Mouse (Mus musculus): ENCODE measurements at regions not wholly inside any gene's neighbourhood (a gene's known extent, or its start where the extent isn't known, plus 50 kb on each side); places are given as distances from the start of the nearest gene placed in this dataset.

- DNase-seq, result no peak
Measured at GRCm38 (mm10) chr13:46123446-46123845, 150.1 kb upstream of the Stmnd1 start.

GRCm38 (mm10) chr13:46116576-46116975 lies 151.8 kb upstream of the Atxn1 start:
- DNase-seq, result no peak

GRCm38 (mm10) chr13:46104971-46105370 lies 140.2 kb upstream of the Atxn1 start:
- DNase-seq, result no peak

GRCm38 (mm10) chr13:46098621-46099020 lies 133.8 kb upstream of the Atxn1 start:
- DNase-seq, result no peak

- DNase-seq, result no peak
Measured at GRCm38 (mm10) chr13:46098131-46098530, 133.3 kb upstream of the Atxn1 start.

- DNase-seq, result no peak
Measured at GRCm38 (mm10) chr13:46096968-46097367, 132.2 kb upstream of the Atxn1 start.

GRCm38 (mm10) chr13:46096416-46096815 lies 131.6 kb upstream of the Atxn1 start:
- DNase-seq, result no peak

GRCm38 (mm10) chr13:46092787-46093186 lies 128.0 kb upstream of the Atxn1 start:
- no peak for DNase-seq

- no peak for DNase-seq
Measured at GRCm38 (mm10) chr13:46091109-46091508, 126.3 kb upstream of the Atxn1 start.

- no peak for DNase-seq
Measured at GRCm38 (mm10) chr13:46088237-46088636, 123.4 kb upstream of the Atxn1 start.

- DNase-seq, result no peak
Measured at GRCm38 (mm10) chr13:46087663-46088062, 122.9 kb upstream of the Atxn1 start.

- no peak for DNase-seq
Measured at GRCm38 (mm10) chr13:46076879-46077278, 112.1 kb upstream of the Atxn1 start.

GRCm38 (mm10) chr13:46071670-46072069 lies 106.9 kb upstream of the Atxn1 start:
- no peak for DNase-seq

GRCm38 (mm10) chr13:46069571-46069970 lies 104.8 kb upstream of the Atxn1 start:
- no peak for DNase-seq

GRCm38 (mm10) chr13:46062758-46063157 lies 98.0 kb upstream of the Atxn1 start:
- no peak for DNase-seq

- DNase-seq, result no peak
Measured at GRCm38 (mm10) chr13:46059870-46060269, 95.1 kb upstream of the Atxn1 start.

- peak; percentile 26 for DNase-seq
Measured at GRCm38 (mm10) chr13:46058862-46059261, 94.1 kb upstream of the Atxn1 start.

- DNase-seq, result no peak
Measured at GRCm38 (mm10) chr13:46058341-46058740, 93.5 kb upstream of the Atxn1 start.

- DNase-seq, result no peak
Measured at GRCm38 (mm10) chr13:46055410-46055809, 90.6 kb upstream of the Atxn1 start.

GRCm38 (mm10) chr13:46043568-46043967 lies 78.8 kb upstream of the Atxn1 start:
- DNase-seq, result peak; percentile 76

GRCm38 (mm10) chr13:46043016-46043415 lies 78.2 kb upstream of the Atxn1 start:
- no peak for DNase-seq

GRCm38 (mm10) chr13:46042224-46042623 lies 77.4 kb upstream of the Atxn1 start:
- no peak for DNase-seq

GRCm38 (mm10) chr13:46041475-46041874 lies 76.7 kb upstream of the Atxn1 start:
- DNase-seq, result no peak

- no peak for DNase-seq
Measured at GRCm38 (mm10) chr13:46040062-46040461, 75.3 kb upstream of the Atxn1 start.

Measured in adrenal gland, adult 2 months (tissue).